Mouse (Mus musculus) liver, adult 2 months (tissue): Measurements from ENCODE around the gene Rasgrp1. TPM values are rescaled to one million over a fixed set of nuclear protein-coding genes. Genes with fewer than 3 reads are reported as not detected.

Experiments
- DNase-seq: peaks from one replicate; pipeline ENCODE4 v3.0.0-alpha.2; 2011; ENCODE audit warnings: low read depth, low spot score; ENCODE audit errors: extremely low read depth
- H3K27ac ChIP-seq: fragments of 200-500 bp; replicated peaks from 2 replicates; pipeline ENCODE4 v1.5.1; 2012; ENCODE audit warnings: low read depth, mild to moderate bottlenecking, control low read depth, inconsistent platforms, low read length; ENCODE audit not compliant: insufficient read depth
- H3K27me3 ChIP-seq: fragments of 200-500 bp; 2 replicates; pipeline ENCODE4 v1.6.1; 2012; ENCODE audit warnings: mild to moderate bottlenecking, moderate library complexity, low read length, inconsistent platforms; ENCODE audit not compliant: control insufficient read depth, insufficient read depth
- H3K36me3 ChIP-seq: fragments of 200-500 bp; 2 replicates; pipeline ENCODE4 v1.6.1; 2012; ENCODE audit warnings: low read length, inconsistent platforms; ENCODE audit not compliant: control insufficient read depth, insufficient read depth
- H3K4me1 ChIP-seq: fragments of 200-500 bp; 2 replicates; pipeline ENCODE4 v1.6.1; 2011; ENCODE audit warnings: low read length; ENCODE audit not compliant: control insufficient read depth, insufficient read depth
- H3K4me3 ChIP-seq: fragments of 200-500 bp; 2 replicates; pipeline ENCODE4 v1.5.1; 2011; ENCODE audit warnings: low read depth, mild to moderate bottlenecking, control low read depth, low read length, moderate library complexity; ENCODE audit not compliant: insufficient read depth
- H3K79me2 ChIP-seq: fragments of 200-500 bp; 2 replicates; pipeline ENCODE4 v1.6.1; 2012; ENCODE audit warnings: inconsistent platforms, mild to moderate bottlenecking, low read length, moderate library complexity; ENCODE audit not compliant: control insufficient read depth, insufficient read depth
- H3K9ac ChIP-seq: fragments of 200-500 bp; 2 replicates; pipeline ENCODE4 v1.6.1; 2012; ENCODE audit warnings: low read depth, mild to moderate bottlenecking, control low read depth, inconsistent platforms, low read length
- CTCF ChIP-seq: fragments of 200-500 bp; IDR thresholded peaks from 2 replicates; pipeline ENCODE4 v1.5.1; 2011; ENCODE audit warnings: low read depth, low read length, control low read depth
- POLR2A ChIP-seq: fragments of 200-500 bp; IDR thresholded peaks from 2 replicates; pipeline ENCODE4 v1.6.1; 2011; ENCODE audit warnings: low read length, control low read depth; ENCODE audit not compliant: insufficient read depth; ENCODE audit errors: extremely low read depth
- WGBS: fragments of 180-500 bp; shearing (Covaris S2); methylation state at CpG from one replicate; pipeline ENCODE4 v1.1.7; 2018; 5-methylcytosine and 5-hydroxymethylcytosine counted together
- polyA plus RNA-seq: library from polyadenylated mRNA; depleted of rRNA; stranded (reverse); fragments of >200 nt; gene quantifications from 2 replicates; pipeline ENCODE4 v1.2.3, GENCODE M21; 2012
- total RNA-seq: library from RNA; depleted of rRNA; stranded (reverse); fragments of >200 nt; gene quantifications from 2 replicates; pipeline ENCODE4 v1.2.3, GENCODE M21; 2014

The Rasgrp1 gene
- total and polyA plus RNA-seq, 2 experiments = 0.93 to 1.5 TPM

- no peak overlapping the region for H3K9ac ChIP-seq
- TF ChIP-seq POLR2A = no peak
- TF ChIP-seq CTCF = no peak
- H3K27me3 ChIP-seq = no peaks in the 10 kb centered on the region
- 71% methylated on average over 2 of the region's 2 CpGs for WGBS
- no peaks in the 10 kb centered on the region for H3K79me2 ChIP-seq
- H3K4me1 ChIP-seq = no peaks in the 10 kb centered on the region
- H3K4me3 ChIP-seq = no peak overlapping the region
- H3K36me3 ChIP-seq = no peaks in the 10 kb centered on the region
- no peak overlapping the region for H3K27ac ChIP-seq
- DNase-seq = no peak
Measured at GRCm38 (mm10) chr2:117312030-117312429, 30.8 kb downstream of the Rasgrp1 start.

- no peak for DNase-seq
- no peak overlapping the region for H3K27ac ChIP-seq
- H3K36me3 ChIP-seq = no peaks in the 10 kb centered on the region
- TF ChIP-seq POLR2A (no peak), CTCF (no peak)
- H3K27me3 ChIP-seq = no peaks in the 10 kb centered on the region
- no peaks in the 10 kb centered on the region for H3K79me2 ChIP-seq
- H3K4me1 ChIP-seq = no peaks in the 10 kb centered on the region
- H3K4me3 ChIP-seq = no peak overlapping the region
- no peak overlapping the region for H3K9ac ChIP-seq
- WGBS = 62% methylated on average over 1 of the region's 1 CpGs
Measured at GRCm38 (mm10) chr2:117311349-117311748, 31.5 kb downstream of the Rasgrp1 start.

GRCm38 (mm10) chr2:117309046-117309445 lies 33.8 kb downstream of the Rasgrp1 start:
- H3K27ac ChIP-seq = no peak overlapping the region
- DNase-seq = no peak
- no peak overlapping the region for H3K4me3 ChIP-seq
- WGBS = 80% methylated on average over 2 of the region's 2 CpGs
- no peaks in the 10 kb centered on the region for H3K79me2 ChIP-seq
- H3K36me3 ChIP-seq = no peaks in the 10 kb centered on the region
- no peak overlapping the region for H3K9ac ChIP-seq
- H3K27me3 ChIP-seq = no peaks in the 10 kb centered on the region
- TF ChIP-seq POLR2A (no peak), CTCF (no peak)
- no peaks in the 10 kb centered on the region for H3K4me1 ChIP-seq

GRCm38 (mm10) chr2:117307959-117308358 lies 34.8 kb downstream of the Rasgrp1 start:
- 86% methylated on average over 3 of the region's 3 CpGs for WGBS
- H3K4me1 ChIP-seq = no peaks in the 10 kb centered on the region
- no peak overlapping the region for H3K9ac ChIP-seq
- no peak for TF ChIP-seq CTCF
- TF ChIP-seq POLR2A = no peak
- no peak overlapping the region for H3K4me3 ChIP-seq
- no peak for DNase-seq
- H3K27ac ChIP-seq = no peak overlapping the region
- H3K36me3 ChIP-seq = no peaks in the 10 kb centered on the region
- no peaks in the 10 kb centered on the region for H3K27me3 ChIP-seq
- H3K79me2 ChIP-seq = no peaks in the 10 kb centered on the region

- Histone ChIP-seq H3K4me1 (no peaks in the 10 kb centered on the region), H3K36me3 (no peaks in the 10 kb centered on the region), H3K27me3 (no peaks in the 10 kb centered on the region), H3K27ac (no peak overlapping the region), H3K4me3 (no peak overlapping the region), H3K9ac (no peak overlapping the region), H3K79me2 (no peaks in the 10 kb centered on the region)
- WGBS = 87% methylated on average over 5 of the region's 5 CpGs
- no peak for DNase-seq
- TF ChIP-seq POLR2A (no peak), CTCF (no peak)
Measured at GRCm38 (mm10) chr2:117304941-117305340, 37.9 kb downstream of the Rasgrp1 start.

GRCm38 (mm10) chr2:117303391-117304350 lies 39.1 kb downstream of the Rasgrp1 start:
- Histone ChIP-seq H3K9ac (no peak overlapping the region), H3K4me3 (no peak overlapping the region), H3K27ac (no peak overlapping the region), H3K27me3 (no peaks in the 10 kb centered on the region), H3K79me2 (no peaks in the 10 kb centered on the region), H3K36me3 (no peaks in the 10 kb centered on the region), H3K4me1 (no peaks in the 10 kb centered on the region)
- DNase-seq = no peak
- 88% methylated on average over 12 of the region's 12 CpGs for WGBS
- no peak for TF ChIP-seq POLR2A
- no peak for TF ChIP-seq CTCF
